Mouse (Mus musculus): ENCODE measurements around the gene Ssxa1.
"Not testable (repeated sequence)": the region's sequence is repeated elsewhere in the genome, so short reads cannot be mapped to it uniquely, and the experiment has no call there.

Gene Ssxa1

GRCm38 (mm10) chrX:21115520-21115919 lies at the start of gene Ssxa1:
Ssxa1 (plus strand) TSS chrX:21115820.
- no peak for DNase-seq (ENCODE audit: low spot score in 2 of 2)

GRCm38 (mm10) chrX:21068106-21068505 lies 47.5 kb upstream of the Ssxa1 start, which contains the start of gene Spaca5:
Spaca5 (plus strand) TSS chrX:21068406.
- no peak for DNase-seq (ENCODE audit: low spot score in 2 of 2)

GRCm38 (mm10) chrX:21088645-21088982 lies 27.0 kb upstream of the Ssxa1 start:
- DNase-seq (ENCODE audit: low spot score in 2 of 2) = no peak

DNA sequence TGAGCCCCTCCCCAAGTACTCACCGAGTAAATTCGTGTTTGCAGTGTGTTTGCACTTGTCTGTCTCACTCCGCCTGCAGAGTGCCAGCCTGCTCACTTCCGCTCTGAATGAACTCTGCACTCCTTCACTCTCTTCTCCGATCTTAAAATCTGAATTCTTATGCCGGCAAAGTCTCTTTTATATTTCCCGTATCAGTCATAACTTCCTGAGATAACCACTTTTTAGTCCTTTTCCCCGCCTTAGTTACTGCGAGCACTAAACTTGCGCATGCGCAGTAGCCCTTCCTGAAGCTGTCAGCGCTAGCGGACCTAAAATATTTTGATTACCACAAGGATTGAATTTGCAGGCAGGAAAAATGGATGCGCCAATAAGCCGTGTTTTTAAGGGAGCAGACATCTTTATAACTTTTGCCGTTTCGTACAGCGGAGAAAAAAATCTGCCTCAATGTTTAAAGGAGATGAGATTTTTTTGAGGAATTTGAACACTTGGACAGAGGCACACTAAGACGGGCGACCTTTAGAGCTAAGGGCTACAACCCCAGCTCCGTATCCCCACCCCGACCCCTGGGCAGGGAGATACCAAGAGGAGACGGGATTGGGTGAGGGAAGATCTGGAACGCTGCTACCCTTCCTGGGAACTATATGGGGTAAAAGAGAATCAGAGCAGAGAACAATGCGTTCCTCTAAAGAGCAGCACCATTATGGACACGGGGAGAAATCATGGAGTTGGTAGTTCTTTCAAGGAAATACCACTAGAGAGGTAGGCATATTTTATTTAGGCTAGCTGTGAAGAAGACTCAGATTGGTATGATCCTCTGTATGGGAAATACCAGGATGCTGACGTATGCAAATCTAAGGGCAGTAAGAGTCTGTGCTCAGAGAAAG lies 26.4 kb upstream of the Ssxa1 start, which contains the start of gene Zfp300:
Zfp300 (minus strand) TSS at position 545 of the 884 bp plus-strand sequence.
- peak; percentile 59 to 69 for DNase-seq (ENCODE audit: low spot score in 2 of 2)

DNA sequence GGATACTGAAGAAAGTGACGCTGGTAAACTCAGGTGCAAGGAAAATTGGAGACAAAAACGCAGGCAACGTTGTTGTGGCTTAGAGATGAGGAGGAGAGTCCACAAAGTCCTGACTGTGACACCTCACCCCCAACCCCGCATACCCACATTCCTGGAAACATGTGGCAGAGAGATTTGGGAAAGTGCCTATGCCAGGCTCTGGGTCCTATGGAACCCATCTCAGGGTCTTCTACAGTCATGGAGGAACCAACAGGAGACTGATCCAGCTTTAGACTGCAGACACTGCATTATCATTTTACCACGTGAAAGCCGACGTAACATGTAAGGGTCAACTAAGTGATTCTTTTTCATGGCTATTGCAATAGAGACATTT lies 25.8 kb upstream of the Ssxa1 start:
- DNase-seq (ENCODE audit: low spot score in 2 of 2) = no peak

DNA sequence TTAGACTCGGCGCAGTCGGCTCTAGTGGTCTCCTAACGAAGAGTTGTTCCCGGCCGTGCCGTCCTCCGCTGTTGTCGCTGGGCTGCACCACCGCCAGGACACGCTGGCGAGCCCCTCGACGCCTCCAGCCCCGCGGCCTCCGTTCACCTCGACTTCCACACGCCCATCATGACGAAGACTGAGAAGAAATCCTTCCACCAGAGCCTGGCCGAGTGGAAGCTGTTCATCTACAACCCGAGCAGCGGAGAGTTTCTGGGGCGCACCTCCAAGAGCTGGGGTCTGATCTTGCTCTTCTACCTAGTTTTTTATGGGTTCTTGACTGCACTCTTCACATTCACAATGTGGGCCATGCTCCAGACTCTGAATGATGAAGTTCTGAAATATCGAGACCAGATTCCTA lies 31.1 kb downstream of the Ssxa1 start:
- DNase-seq (ENCODE audit: low spot score in 2 of 2) = not testable (repeated sequence)

Data from right cerebral cortex, adult 2 months (tissue).